Mouse (Mus musculus) heart, postnatal 0 days (tissue): ENCODE results near the gene Zbtb43. TPM values are rescaled to one million over a fixed set of nuclear protein-coding genes. Genes with fewer than 3 reads are reported as not detected.

ENCODE experiments used
- ATAC-seq: fragments of 200-750 bp; cut with Nextera tagmentation; 2 replicates; pipeline ENCODE4 v1.8.0; 2017; ENCODE audit warnings: low read depth, moderate number of reproducible peaks, moderate library complexity; ENCODE audit not compliant: insufficient read depth
- DNase-seq: peaks from one replicate; pipeline ENCODE4 v3.0.0-alpha.2; 2016; ENCODE audit warnings: low spot score
- H3K27ac ChIP-seq: fragments of 300-500 bp; sonication (generic); 2 replicates; pipeline ENCODE4 v1.5.1; 2014; ENCODE audit warnings: low read depth, mild to moderate bottlenecking
- H3K27me3 ChIP-seq: fragments of 300-500 bp; sonication (generic); 2 replicates; pipeline ENCODE4 v1.6.1; 2014; ENCODE audit warnings: low read length, mixed read lengths; ENCODE audit not compliant: control insufficient read depth, insufficient read depth
- H3K36me3 ChIP-seq: fragments of 300-500 bp; sonication (generic); replicated peaks from 2 replicates; pipeline ENCODE4 v1.6.1; 2014; ENCODE audit warnings: low read length, mixed read lengths; ENCODE audit not compliant: control insufficient read depth, insufficient read depth
- H3K4me1 ChIP-seq: fragments of 300-500 bp; sonication (generic); 2 replicates; pipeline ENCODE4 v1.6.1; 2014; ENCODE audit warnings: antibody characterized with exemption; ENCODE audit not compliant: control insufficient read depth, insufficient read depth
- H3K4me2 ChIP-seq: fragments of 300-500 bp; sonication (generic); 2 replicates; pipeline ENCODE4 v1.6.1; 2014; ENCODE audit warnings: low read depth, mild to moderate bottlenecking, low read length, moderate library complexity
- H3K4me3 ChIP-seq: fragments of 300-500 bp; sonication (generic); 2 replicates; pipeline ENCODE4 v1.5.1; 2014; ENCODE audit warnings: low read depth, low read length
- H3K9ac ChIP-seq: fragments of 300-500 bp; sonication (generic); replicated peaks from 2 replicates; pipeline ENCODE4 v1.6.1; 2014; ENCODE audit warnings: low read depth, low read length, mixed read lengths
- H3K9me3 ChIP-seq: fragments of 300-500 bp; sonication (generic); replicated peaks from 2 replicates; pipeline ENCODE4 v1.6.1; 2016; ENCODE audit warnings: low read length; ENCODE audit not compliant: control insufficient read depth
- CTCF ChIP-seq: IDR thresholded peaks from 2 replicates; pipeline ENCODE4 v1.5.1; 2016; ENCODE audit warnings: antibody characterized with exemption, control low read depth, low read depth
- EP300 ChIP-seq: IDR thresholded peaks from 2 replicates; pipeline ENCODE4 v1.6.1; 2016; ENCODE audit warnings: antibody characterized with exemption, low read depth
- WGBS: fragments of 180-500 bp; shearing (Covaris S2); extraction: QIAGEN DNeasy Blood & Tissue Kit; methylation state at CpG from one replicate; pipeline ENCODE4 v1.1.7; 2014; 5-methylcytosine and 5-hydroxymethylcytosine counted together
- polyA plus RNA-seq: library from polyadenylated mRNA; unstranded; fragments of >200 nt; fragmentation: Nextera tagmentation; extraction: Ambion mirVana; gene quantifications from 2 replicates; pipeline ENCODE4 v1.2.1, GENCODE M21; 2015
- total RNA-seq: library from RNA; depleted of rRNA; stranded (reverse); fragments of >200 nt; gene quantifications from 2 replicates; pipeline ENCODE4 v1.2.3, GENCODE M21; 2014; ENCODE audit warnings: low replicate concordance

Zbtb43 gene
- total and polyA plus RNA-seq, 2 experiments from 2014 or later: 11.8 to 12.3 TPM

- H3K9me3 ChIP-seq: peaks cover 20% of the 10 kb centered on the region
- 36% methylated on average over 3 of the region's 3 CpGs for WGBS
Measured at GRCm38 (mm10) chr2:33495654-33496053, 27.3 kb upstream of the Zbtb43 start.

GRCm38 (mm10) chr2:33492041-33492440, 23.7 kb upstream of the Zbtb43 start:
- no peaks in the 10 kb centered on the region for H3K36me3 ChIP-seq
- H3K27me3 ChIP-seq: 0 out of 2 replicates have a peak, but pooled peaks cover 4% of the 10 kb centered on the region
- peaks cover 9% of the 10 kb centered on the region for H3K9me3 ChIP-seq
- ATAC-seq (no peak), DNase-seq (no peak)
- 87% methylated on average over 3 of the region's 3 CpGs for WGBS
- no peak for TF ChIP-seq EP300
- no peak for TF ChIP-seq CTCF
- H3K4me1 ChIP-seq: no peaks in the 10 kb centered on the region
- no peak overlapping the region for H3K9ac ChIP-seq
- no peak overlapping the region for H3K4me3 ChIP-seq
- H3K4me2 ChIP-seq: no peak overlapping the region
- no peak overlapping the region for H3K27ac ChIP-seq

More at GRCm38 (mm10) chr2:33495654-33496053, 27.3 kb upstream of the Zbtb43 start:
- Histone ChIP-seq H3K4me3 (no peak overlapping the region), H3K36me3 (no peaks in the 10 kb centered on the region), H3K27ac (no peak overlapping the region), H3K4me1 (no peaks in the 10 kb centered on the region), H3K4me2 (no peak overlapping the region), H3K9ac (no peak overlapping the region), H3K27me3 (0 out of 2 replicates have a peak, but pooled peaks cover 4% of the 10 kb centered on the region)
- no peak for ATAC-seq
- DNase-seq: no peak
- TF ChIP-seq EP300: no peak
- TF ChIP-seq CTCF: no peak

- H3K9me3 ChIP-seq: no peaks in the 10 kb centered on the region
- no peak overlapping the region for H3K4me2 ChIP-seq
- H3K4me1 ChIP-seq: no peaks in the 10 kb centered on the region
- TF ChIP-seq CTCF (peak; percentile 23), EP300 (no peak)
- DNase-seq: no peak
- no peaks in the 10 kb centered on the region for H3K36me3 ChIP-seq
- H3K9ac ChIP-seq: no peak overlapping the region
- 49% methylated on average over 10 of the region's 10 CpGs for WGBS
- H3K27ac ChIP-seq: no peak overlapping the region
- 0 out of 2 replicates have a peak, but pooled peaks cover 4% of the 10 kb centered on the region for H3K27me3 ChIP-seq
- ATAC-seq: no peak
- H3K4me3 ChIP-seq: no peak overlapping the region
Measured at GRCm38 (mm10) chr2:33489565-33489964, 21.2 kb upstream of the Zbtb43 start.

- Histone ChIP-seq H3K27me3 (no peaks in the 10 kb centered on the region), H3K9me3 (no peaks in the 10 kb centered on the region), H3K4me3 (no peak overlapping the region), H3K27ac (no peak overlapping the region), H3K36me3 (no peaks in the 10 kb centered on the region), H3K9ac (no peak overlapping the region), H3K4me2 (no peak overlapping the region), H3K4me1 (no peaks in the 10 kb centered on the region)
- WGBS: 72% methylated on average over 8 of the region's 8 CpGs
- no peak for TF ChIP-seq EP300
- TF ChIP-seq CTCF: no peak
- DNase-seq: no peak
- no peak for ATAC-seq
Measured at GRCm38 (mm10) chr2:33487332-33487731, 19.0 kb upstream of the Zbtb43 start.

GRCm38 (mm10) chr2:33486866-33487265, 18.5 kb upstream of the Zbtb43 start:
- no peaks in the 10 kb centered on the region for H3K27me3 ChIP-seq

More at GRCm38 (mm10) chr2:33486866-33487265, 18.5 kb upstream of the Zbtb43 start:
- TF ChIP-seq EP300 (no peak), CTCF (peak; percentile 92)
- WGBS: 8% methylated on average over 9 of the region's 9 CpGs
- no peak overlapping the region for H3K9ac ChIP-seq
- H3K4me3 ChIP-seq: no peak overlapping the region
- peak; percentile 70 for DNase-seq
- ATAC-seq: no peak
- H3K27ac ChIP-seq: no peak overlapping the region
- H3K4me2 ChIP-seq: no peak overlapping the region
- no peaks in the 10 kb centered on the region for H3K36me3 ChIP-seq
- H3K9me3 ChIP-seq: no peaks in the 10 kb centered on the region
- H3K4me1 ChIP-seq: no peaks in the 10 kb centered on the region
